In genomic region chr8:106533709-106534108, GRCm38 (mm10) we compare ENCODE assay signal across 25 mouse cellular contexts. TPM values are rescaled to one million over a fixed set of nuclear protein-coding genes. Genes with fewer than 3 reads are reported as not detected.
DNase-seq lines count a peak whose midpoint lies in the region; ATAC-seq and TF ChIP-seq lines count a peak whose summit lies in the region.
"Had no signal": no experiment of that assay in that cellular context is flagged by ENCODE, and none has a peak within 500 bp of the region (broad histone marks: within the 10 kb centered on the region; RNA-seq: fewer than 3 reads in every experiment).

No protein-coding gene starts in this region.

- no peaks in the 10 kb centered on the region; the same call in 1 of the 2 replicates for H3K36me3 ChIP-seq in embryonic facial prominence, embryonic 13.5 days
- peaks cover 36% of the 10 kb centered on the region for H3K36me3 ChIP-seq in embryonic facial prominence, embryonic 10.5 days (replicated peaks)
- H3K36me3 ChIP-seq in heart, postnatal 0 days (replicated peaks; ENCODE audit: control insufficient read depth, insufficient read depth, low read length), result no peaks in the 10 kb centered on the region
- H3K36me3 ChIP-seq: embryonic facial prominence, embryonic 12.5 days; forebrain, embryonic 12.5 days; hindbrain, embryonic 15.5 days had no signal

- DNase-seq in embryonic facial prominence, embryonic 10.5 days (ENCODE audit: low spot score), result no peak
- DNase-seq in heart, postnatal 0 days (ENCODE audit: low spot score), result no peak
- DNase-seq in heart, postnatal 36 days, result no peak
- no peak for DNase-seq in right cerebral cortex, postnatal 36 days (ENCODE audit: low spot score in 2 of 2)
- no peak for DNase-seq in embryo, embryonic 10.5 days (ENCODE audit: low spot score)
- DNase-seq: adrenal gland, postnatal 14 days; heart, postnatal 14 days had no signal

- H3K27me3 ChIP-seq in embryonic facial prominence, embryonic 13.5 days, result no peaks in the 10 kb centered on the region
- no peaks in the 10 kb centered on the region for H3K27me3 ChIP-seq in embryonic facial prominence, embryonic 10.5 days (replicated peaks; ENCODE audit: low read depth, poor library complexity, severe bottlenecking)
- H3K27me3 ChIP-seq in heart, postnatal 0 days (ENCODE audit: control insufficient read depth, insufficient read depth, low read length), result no peaks in the 10 kb centered on the region
- H3K27me3 ChIP-seq: embryonic facial prominence, embryonic 12.5 days; forebrain, embryonic 12.5 days; hindbrain, embryonic 15.5 days; Patski had no signal

- intact Hi-C loops in heart, postnatal 36 days (cut with DNase I), result no loop called here

- H3K27ac ChIP-seq in embryonic facial prominence, embryonic 13.5 days, result peak overlapping the region; percentile 55; the same call in 1 of the 2 replicates
- H3K27ac ChIP-seq in embryonic facial prominence, embryonic 10.5 days (replicated peaks), result no peak overlapping the region
- H3K27ac ChIP-seq in heart, postnatal 0 days (ENCODE audit: low read depth), result peak overlapping the region; percentile 67; the same call in 1 of the 2 replicates
- H3K27ac ChIP-seq: embryonic facial prominence, embryonic 12.5 days; forebrain, embryonic 12.5 days; hindbrain, embryonic 15.5 days had no signal

- ATAC-seq in embryonic facial prominence, embryonic 13.5 days (ENCODE audit: insufficient number of reproducible peaks, insufficient read depth, low FRiP score, low TSS enrichment, low read depth), result no peak
- ATAC-seq in heart, postnatal 0 days (ENCODE audit: insufficient read depth, low read depth), result no peak
- peak; percentile 50; the same call in 1 of the 2 replicates for ATAC-seq in granulocyte monocyte progenitor cell, adult 5-6 weeks (replicated peaks; ENCODE audit: poor library complexity, severe bottlenecking)
- ATAC-seq in monocyte, adult 5-6 weeks (replicated peaks; ENCODE audit: insufficient number of reproducible peaks, low FRiP score, low TSS enrichment, poor library complexity, severe bottlenecking), result no peak
- ATAC-seq: forebrain, embryonic 16.5 days; Patski had no signal

- no peak for TF ChIP-seq EP300 in heart, postnatal 0 days (IDR thresholded peaks at IDR 0.05; ENCODE audit: low read depth)

- TF ChIP-seq CTCF in heart, postnatal 0 days (IDR thresholded peaks at IDR 0.05; ENCODE audit: low read depth), result no peak

- no peak overlapping the region for H3K4me2 ChIP-seq in embryonic facial prominence, embryonic 13.5 days
- no peak overlapping the region for H3K4me2 ChIP-seq in heart, postnatal 0 days (ENCODE audit: low read depth, low read length)
- H3K4me2 ChIP-seq: embryonic facial prominence, embryonic 12.5 days; forebrain, embryonic 12.5 days; hindbrain, embryonic 15.5 days had no signal

- no peak overlapping the region for H3K4me3 ChIP-seq in embryonic facial prominence, embryonic 13.5 days
- H3K4me3 ChIP-seq in embryonic facial prominence, embryonic 10.5 days, result no peak overlapping the region
- no peak overlapping the region for H3K4me3 ChIP-seq in heart, postnatal 0 days (ENCODE audit: low read depth, low read length)
- H3K4me3 ChIP-seq: embryonic facial prominence, embryonic 12.5 days; forebrain, embryonic 12.5 days; hindbrain, embryonic 15.5 days had no signal

- H3K4me1 ChIP-seq in embryonic facial prominence, embryonic 13.5 days, result peaks cover 20% of the 10 kb centered on the region
- no peaks in the 10 kb centered on the region for H3K4me1 ChIP-seq in embryonic facial prominence, embryonic 10.5 days
- peaks cover 3% of the 10 kb centered on the region; the same call in 1 of the 2 replicates for H3K4me1 ChIP-seq in heart, postnatal 0 days (ENCODE audit: control insufficient read depth, insufficient read depth)
- H3K4me1 ChIP-seq: embryonic facial prominence, embryonic 12.5 days; forebrain, embryonic 12.5 days; hindbrain, embryonic 15.5 days had no signal

- no peaks in the 10 kb centered on the region for H3K9me3 ChIP-seq in embryonic facial prominence, embryonic 13.5 days
- H3K9me3 ChIP-seq in embryonic facial prominence, embryonic 10.5 days, result no peaks in the 10 kb centered on the region
- H3K9me3 ChIP-seq in heart, postnatal 0 days (replicated peaks; ENCODE audit: control insufficient read depth, low read length), result no peaks in the 10 kb centered on the region
- H3K9me3 ChIP-seq: embryonic facial prominence, embryonic 12.5 days; forebrain, embryonic 12.5 days; hindbrain, embryonic 15.5 days had no signal

- whole genome bisulfite sequencing in embryonic facial prominence, embryonic 13.5 days, result 57% methylated on average over 7 of the region's 7 CpGs
- WGBS in embryonic facial prominence, embryonic 10.5 days, result 87% methylated on average over 7 of the region's 7 CpGs
- whole genome bisulfite sequencing in heart, postnatal 0 days, result 55% methylated on average over 7 of the region's 7 CpGs

- no peak overlapping the region for H3K9ac ChIP-seq in embryonic facial prominence, embryonic 13.5 days
- H3K9ac ChIP-seq in heart, postnatal 0 days (replicated peaks; ENCODE audit: low read depth, low read length), result no peak overlapping the region
- H3K9ac ChIP-seq: embryonic facial prominence, embryonic 12.5 days; forebrain, embryonic 12.5 days; hindbrain, embryonic 15.5 days had no signal

RNA-seq across cellular contexts. Expression of gene Cdh3, which starts 23.0 kb away (rescaled TPM):
- polyA plus RNA-seq in embryonic facial prominence, embryonic 13.5 days (2015; fragmentation: Nextera tagmentation; extraction: Ambion mirVana), result 21.5 and 22.3 TPM in 2 replicates
- 23.3 and 23.4 TPM in 2 replicates for polyA plus RNA-seq in embryonic facial prominence, embryonic 10.5 days (2016; fragmentation: Nextera tagmentation; extraction: Ambion mirVana)
- 9.2 and 11.4 TPM in 2 replicates for total RNA-seq in heart, postnatal 0 days (2014; rRNA removed; ENCODE audit: low replicate concordance)
- polyA plus RNA-seq in heart, postnatal 0 days (2015; fragmentation: Nextera tagmentation; extraction: Ambion mirVana), result 4.3 and 4.5 TPM in 2 replicates
- 1 to 10 TPM in 1 of 2 experiments, under 1 TPM in 1; 0.81 to 1.2 TPM for total RNA-seq in heart, postnatal 36 days (2021)
- total RNA-seq in granulocyte monocyte progenitor cell, adult 5-6 weeks (2014; fragmentation: Nextera tagmentation), result not detected in 2 replicates
- not detected in 2 replicates for total RNA-seq in granulocyte monocyte progenitor cell, adult 5-6 weeks (2017)
- not detected in 3 replicates for total RNA-seq in monocyte, adult 5-6 weeks (2017)
- total RNA-seq: gastrocnemius, adult 18-20 months had no signal
- polyA plus RNA-seq: activated CD4-positive, CD25-positive, alpha-beta regulatory T cell, adult 4 months had no signal

RNA-seq across cellular contexts. Expression of gene 6030452D12Rik, which starts 33.4 kb away (rescaled TPM):
- polyA plus RNA-seq in embryonic facial prominence, embryonic 13.5 days (2015; fragmentation: Nextera tagmentation; extraction: Ambion mirVana), result not detected in 2 replicates
- not detected in 2 replicates for polyA plus RNA-seq in embryonic facial prominence, embryonic 10.5 days (2016; fragmentation: Nextera tagmentation; extraction: Ambion mirVana)
- not detected in 2 replicates for total RNA-seq in heart, postnatal 0 days (2014; rRNA removed; ENCODE audit: low replicate concordance)
- not detected in 2 replicates for polyA plus RNA-seq in heart, postnatal 0 days (2015; fragmentation: Nextera tagmentation; extraction: Ambion mirVana)
- total RNA-seq in heart, postnatal 36 days (2021), result not detected
- total RNA-seq in granulocyte monocyte progenitor cell, adult 5-6 weeks (2014; fragmentation: Nextera tagmentation), result not detected in 2 replicates
- not detected in 2 replicates for total RNA-seq in granulocyte monocyte progenitor cell, adult 5-6 weeks (2017)
- not detected in 3 replicates for total RNA-seq in monocyte, adult 5-6 weeks (2017)
- total RNA-seq: adrenal gland, adult 18-20 months; adrenal gland, postnatal 14 days; gastrocnemius, adult 18-20 months; gastrocnemius, postnatal 14 days; heart, postnatal 14 days had no signal
- polyA plus RNA-seq: activated CD4-positive, CD25-positive, alpha-beta regulatory T cell, adult 4 months; C2C12; embryonic facial prominence, embryonic 12.5 days; forebrain, embryonic 12.5 days; forebrain, embryonic 16.5 days; frontal cortex, adult 2 months; gonadal fat pad, adult 2 months; hindbrain, embryonic 11.5 days; hindbrain, embryonic 15.5 days; intestine, embryonic 16.5 days; kidney, adult 2 months; Patski had no signal

RNA-seq across cellular contexts. Expression of gene Gm10073, which starts 39.6 kb away (rescaled TPM):
- 9.8 and 34.6 TPM in 2 replicates for polyA plus RNA-seq in embryonic facial prominence, embryonic 13.5 days (2015; fragmentation: Nextera tagmentation; extraction: Ambion mirVana)
- polyA plus RNA-seq in embryonic facial prominence, embryonic 10.5 days (2016; fragmentation: Nextera tagmentation; extraction: Ambion mirVana), result 6.0 and 8.1 TPM in 2 replicates
- total RNA-seq in heart, postnatal 0 days (2014; rRNA removed; ENCODE audit: low replicate concordance), result 70.8 and 80.8 TPM in 2 replicates
- 6.2 and 6.5 TPM in 2 replicates for polyA plus RNA-seq in heart, postnatal 0 days (2015; fragmentation: Nextera tagmentation; extraction: Ambion mirVana)
- total RNA-seq in heart, postnatal 36 days (2021), result 100 to 1,000 TPM; 105 to 117 TPM
- 29.2 and 30.2 TPM in 2 replicates for total RNA-seq in granulocyte monocyte progenitor cell, adult 5-6 weeks (2014; fragmentation: Nextera tagmentation)
- 8.2 and 10.8 TPM in 2 replicates for total RNA-seq in granulocyte monocyte progenitor cell, adult 5-6 weeks (2017)
- 2.2 to 11.5 TPM (median 9.5 TPM) in 3 replicates for total RNA-seq in monocyte, adult 5-6 weeks (2017)
